Mouse (Mus musculus): ENCODE measurements around the gene Rab7b.
A peak's percentile ranks its signal among the peaks of the same experiment; 100 is the strongest.

Gene Rab7b

DNA sequence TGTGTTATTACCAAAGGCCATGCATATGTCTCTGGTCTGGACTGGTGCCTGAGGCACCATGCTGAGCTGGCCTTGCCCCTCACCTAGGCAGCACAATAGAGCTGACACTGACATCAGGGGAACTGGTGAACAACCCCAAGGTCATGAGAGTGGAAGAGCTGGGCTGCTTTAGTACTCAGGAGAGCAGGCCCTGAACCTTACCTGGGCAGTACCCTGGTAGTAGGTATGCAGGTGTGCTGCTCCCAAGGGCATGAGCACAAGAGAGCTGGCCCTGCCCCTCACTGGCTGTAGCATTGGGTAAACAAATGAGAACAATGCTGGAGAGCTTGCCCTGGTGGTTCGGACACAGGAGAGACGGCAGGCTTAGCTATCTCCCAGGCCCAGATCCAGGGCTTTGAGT lies 6.8 kb downstream of the Rab7b start:
- no peak for DNase-seq (ENCODE audit: low read depth, low spot score)

DNA sequence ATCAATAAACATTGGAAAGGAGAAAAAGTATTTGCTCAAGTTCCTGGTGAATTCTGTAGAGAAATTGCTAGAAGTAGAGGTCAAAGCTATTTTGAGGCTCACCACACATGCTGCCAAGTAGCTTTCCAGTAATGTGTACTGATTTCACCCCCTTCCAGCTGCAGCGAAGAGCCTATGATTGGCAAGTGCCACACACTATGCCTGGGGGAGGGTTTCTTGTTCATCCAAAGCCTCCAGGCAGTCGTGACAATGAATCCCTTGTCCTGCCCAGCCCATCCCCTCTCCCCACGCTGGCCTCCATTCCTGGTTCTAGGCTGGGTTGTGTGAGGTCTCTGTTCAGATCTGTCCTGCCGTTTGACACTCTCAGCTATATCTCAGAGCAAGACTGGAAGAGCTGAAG lies 7.8 kb downstream of the Rab7b start:
- no peak for DNase-seq (ENCODE audit: low read depth, low spot score)

DNA sequence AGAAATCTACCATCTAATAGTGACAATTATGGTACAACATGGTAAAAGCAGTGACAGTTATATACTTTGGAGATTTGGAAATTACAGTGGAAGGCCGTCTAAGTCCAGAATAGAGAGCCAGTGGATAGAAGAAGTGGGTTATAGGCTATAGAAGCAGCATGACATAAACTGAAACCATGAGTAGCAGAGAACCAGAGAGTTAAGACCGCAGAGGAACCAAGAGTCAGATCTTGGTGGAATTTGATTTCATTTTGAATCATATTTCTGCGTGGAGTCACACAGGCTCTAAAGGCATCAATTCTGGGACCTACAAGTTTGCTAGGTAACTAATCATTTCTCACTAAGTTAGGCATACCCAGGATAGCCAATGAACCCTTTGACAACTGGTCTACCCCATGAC lies 10.3 kb downstream of the Rab7b start:
- DNase-seq (ENCODE audit: low read depth, low spot score): no peak

DNA sequence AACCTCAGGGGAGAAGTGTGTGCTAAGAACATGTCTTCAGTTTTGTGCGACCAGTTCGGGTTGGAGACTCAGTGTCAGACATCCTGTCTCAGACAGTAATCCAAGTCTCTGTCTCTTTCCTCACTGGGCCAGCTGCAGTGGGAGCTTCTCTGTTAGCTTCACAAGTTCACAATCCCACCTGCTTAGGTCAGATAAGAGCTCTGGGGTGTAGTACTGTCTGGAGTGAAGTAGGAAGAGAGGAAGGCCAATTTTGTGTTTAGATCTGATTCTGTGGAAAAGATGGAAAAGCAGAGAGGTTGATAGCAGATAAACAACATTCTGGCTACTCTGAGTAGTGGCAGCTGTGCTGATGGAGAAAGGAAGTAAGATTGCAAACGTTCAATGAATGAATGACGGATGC lies 11.1 kb downstream of the Rab7b start:
- no peak for DNase-seq (ENCODE audit: low read depth, low spot score)

DNA sequence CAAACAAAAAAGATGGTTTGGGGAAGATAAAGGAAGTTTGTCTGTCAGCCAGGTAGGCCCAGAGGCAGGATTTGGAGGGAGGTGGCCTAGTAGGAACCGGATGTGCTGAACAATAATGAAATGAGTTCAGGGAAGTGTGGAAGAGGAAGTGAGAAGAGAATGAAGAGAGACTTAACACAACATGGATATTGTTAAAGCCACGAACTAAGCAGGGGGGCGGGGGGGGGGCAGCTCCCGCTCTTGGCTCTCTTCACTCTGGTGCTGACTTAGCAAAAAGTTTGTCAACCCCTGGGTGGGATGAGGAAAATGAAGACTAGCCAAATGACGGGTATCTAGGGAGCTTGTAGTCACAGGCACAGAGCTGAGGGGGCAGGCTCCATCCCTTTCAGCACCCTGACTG lies 12.0 kb downstream of the Rab7b start:
- DNase-seq (ENCODE audit: low read depth, low spot score): no peak

GRCm38 (mm10) chr1:131701391-131701790 lies 12.9 kb downstream of the Rab7b start:
- DNase-seq (ENCODE audit: low read depth, low spot score): no peak

DNA sequence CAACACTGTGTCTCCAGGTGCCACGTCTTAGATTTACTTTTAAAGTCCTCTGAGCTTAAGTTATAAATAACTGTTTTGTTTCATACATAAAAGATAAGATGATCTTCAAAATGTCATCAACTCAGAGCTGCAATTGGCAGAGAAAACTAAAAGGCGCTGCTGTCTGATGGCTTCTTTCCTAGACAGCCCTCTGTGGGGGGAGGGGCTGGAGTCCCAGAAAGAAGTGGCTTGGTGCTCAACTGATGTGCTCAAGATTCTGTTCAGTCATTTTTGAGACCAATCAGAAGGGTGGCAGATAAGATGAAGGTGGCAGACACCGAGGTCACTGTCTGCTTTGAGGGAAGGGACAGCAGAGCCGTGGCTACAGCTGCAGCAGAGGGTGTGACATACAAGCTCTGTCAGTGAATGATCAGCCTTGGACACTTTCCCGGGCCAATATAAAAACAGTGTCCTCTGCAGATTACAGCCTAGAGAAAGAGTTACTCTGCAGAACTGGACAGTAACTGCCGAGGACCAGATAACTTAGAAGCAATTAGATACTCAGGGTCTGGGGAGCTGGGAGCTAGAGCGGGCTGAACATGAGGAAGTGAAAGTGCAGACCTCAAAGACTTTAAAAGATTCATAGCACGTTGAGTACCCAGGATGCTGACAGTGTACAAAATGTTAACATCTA lies 13.7 kb downstream of the Rab7b start:
- DNase-seq (ENCODE audit: low read depth, low spot score): no peak

DNA sequence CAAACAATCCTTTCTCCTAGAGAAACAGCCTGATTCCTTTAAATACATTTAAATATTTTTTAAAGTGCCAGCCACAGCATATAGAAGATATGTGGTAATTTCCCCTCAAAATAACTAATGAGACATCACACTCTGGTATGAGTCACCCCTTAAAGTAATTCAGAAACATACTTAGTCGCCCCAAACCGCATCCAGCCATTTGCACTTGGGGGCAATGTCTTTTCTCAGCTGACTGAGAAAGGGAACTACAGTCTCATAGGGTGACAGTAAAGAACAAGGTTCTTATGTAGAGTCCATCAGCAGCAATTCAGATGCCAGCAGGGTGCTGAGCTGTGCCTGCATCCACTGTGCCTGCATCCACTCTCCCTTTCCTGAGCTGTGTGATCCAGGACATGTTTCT lies 15.0 kb downstream of the Rab7b start:
- no peak for DNase-seq (ENCODE audit: low read depth, low spot score)

DNA sequence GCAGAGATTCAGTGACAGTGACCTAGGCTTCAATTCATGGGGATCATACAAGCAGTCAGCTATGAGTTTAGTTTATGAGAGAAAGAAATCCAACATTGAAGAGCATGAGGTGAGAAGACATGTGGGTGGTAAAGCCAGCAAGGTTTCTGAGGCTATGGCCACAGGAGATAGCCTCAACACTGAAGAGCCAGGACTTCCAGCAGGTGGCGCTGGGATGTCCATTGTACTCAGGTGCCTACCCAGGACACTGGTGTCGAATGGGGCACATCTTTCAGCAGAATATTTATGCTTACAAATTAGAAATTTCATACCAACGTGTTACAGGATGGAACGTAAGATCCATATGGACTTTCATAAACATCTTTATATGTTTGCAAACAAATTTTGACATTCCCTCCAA lies 19.8 kb downstream of the Rab7b start:
- DNase-seq (ENCODE audit: low read depth, low spot score): peak; percentile 24

DNA sequence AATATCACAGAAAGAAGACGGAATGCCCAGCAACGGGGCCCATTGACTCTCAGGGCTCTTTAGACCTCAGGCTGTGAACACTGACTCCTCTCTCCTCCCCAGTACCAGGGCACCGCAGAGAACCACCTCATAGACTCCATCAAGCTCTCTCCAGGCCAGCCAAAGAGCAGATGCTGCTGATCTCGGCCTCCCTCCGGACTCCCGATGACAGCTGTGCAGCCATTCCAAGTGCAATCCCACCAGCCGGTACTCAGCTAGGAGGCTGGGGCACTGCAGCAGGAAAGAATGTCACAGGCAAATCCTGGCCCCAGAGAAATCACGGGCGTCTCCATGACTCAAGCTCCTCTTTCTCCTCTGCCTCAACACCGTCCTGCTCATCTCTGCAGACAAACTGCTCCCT lies 23.0 kb downstream of the Rab7b start:
- no peak for DNase-seq (ENCODE audit: low read depth, low spot score)

- peak; percentile 79 for DNase-seq (ENCODE audit: low read depth, low spot score)
Observed at GRCm38 (mm10) chr1:131712386-131712785, 23.9 kb downstream of the Rab7b start.

GRCm38 (mm10) chr1:131714388-131715337 lies 26.2 kb downstream of the Rab7b start:
- DNase-seq (ENCODE audit: low read depth, low spot score): no peak

DNA sequence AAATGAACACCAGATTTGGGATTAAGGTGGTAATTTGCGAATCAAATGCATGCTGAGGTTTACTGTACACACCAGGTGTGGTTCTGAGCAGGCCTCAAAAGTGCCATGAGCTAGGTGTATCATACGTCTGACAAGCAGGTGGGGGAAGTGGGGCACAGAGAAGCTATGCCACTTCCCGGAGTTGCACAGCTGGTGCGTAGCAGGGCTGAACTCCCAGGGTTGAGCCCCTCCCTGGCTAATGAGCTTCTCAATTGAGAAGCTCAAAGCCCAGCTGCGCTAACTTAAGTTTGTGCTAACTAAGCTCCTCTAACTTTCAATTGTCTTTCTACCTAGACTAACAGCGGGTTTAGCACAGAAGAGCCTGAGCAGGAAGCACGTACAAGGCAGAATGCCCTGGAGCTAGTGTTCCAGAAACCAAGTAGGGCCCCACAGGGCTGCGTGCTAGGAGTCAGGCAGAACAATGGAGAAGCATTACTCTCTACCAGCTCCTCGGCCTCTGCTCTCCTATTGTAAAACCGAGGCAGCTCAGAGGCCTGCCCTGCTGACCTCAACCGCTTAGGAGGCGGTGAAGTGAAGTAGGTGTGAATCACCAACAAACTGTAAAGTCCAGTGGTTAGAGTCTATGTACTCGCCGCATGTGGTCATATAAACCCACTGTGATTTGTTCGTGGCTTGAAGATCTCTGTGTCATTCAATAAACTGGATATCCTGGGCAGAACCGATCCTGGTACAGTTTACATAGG lies 30.6 kb downstream of the Rab7b start:
- DNase-seq (ENCODE audit: low read depth, low spot score): no peak

DNA sequence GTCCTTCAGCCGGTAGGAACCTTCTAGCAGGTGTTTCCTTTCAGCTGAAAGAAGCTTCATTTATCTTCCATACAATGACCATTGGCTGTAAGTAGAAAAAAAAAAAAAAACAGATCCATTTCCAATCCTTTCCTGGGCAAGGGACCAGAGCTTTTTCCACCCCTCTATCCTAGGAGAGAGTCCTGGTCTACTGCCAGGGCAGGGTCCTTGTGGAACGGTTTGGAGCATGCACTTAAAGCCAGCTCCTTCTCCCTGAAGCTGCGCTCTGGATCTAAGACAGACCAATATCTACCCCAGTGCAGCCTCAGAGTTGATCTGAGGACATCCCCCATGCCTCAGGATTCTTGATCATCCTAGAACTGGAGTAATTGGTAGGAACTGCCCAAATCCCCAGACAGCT lies 33.5 kb downstream of the Rab7b start:
- DNase-seq (ENCODE audit: low read depth, low spot score): no peak

DNA sequence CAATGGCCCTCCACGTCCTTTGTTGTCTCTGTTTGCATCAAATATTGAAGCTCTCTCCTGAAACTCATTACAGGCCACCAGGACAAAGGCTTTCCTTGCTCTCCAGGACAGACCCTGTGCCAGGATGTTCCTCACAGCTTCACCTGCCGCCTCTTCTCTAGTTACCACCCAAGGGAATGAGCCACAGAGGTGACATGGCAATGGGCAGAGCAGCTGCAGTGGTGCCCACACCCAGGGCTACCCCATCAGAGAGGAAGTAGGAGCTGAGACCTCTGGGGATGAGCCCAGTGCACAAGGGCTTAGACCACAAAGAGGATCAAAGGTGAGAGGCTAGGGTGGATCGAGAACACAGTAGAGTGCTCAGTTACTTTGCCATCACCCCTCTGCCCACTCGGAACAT lies 35.1 kb downstream of the Rab7b start:
- no peak for DNase-seq (ENCODE audit: low read depth, low spot score)

DNA sequence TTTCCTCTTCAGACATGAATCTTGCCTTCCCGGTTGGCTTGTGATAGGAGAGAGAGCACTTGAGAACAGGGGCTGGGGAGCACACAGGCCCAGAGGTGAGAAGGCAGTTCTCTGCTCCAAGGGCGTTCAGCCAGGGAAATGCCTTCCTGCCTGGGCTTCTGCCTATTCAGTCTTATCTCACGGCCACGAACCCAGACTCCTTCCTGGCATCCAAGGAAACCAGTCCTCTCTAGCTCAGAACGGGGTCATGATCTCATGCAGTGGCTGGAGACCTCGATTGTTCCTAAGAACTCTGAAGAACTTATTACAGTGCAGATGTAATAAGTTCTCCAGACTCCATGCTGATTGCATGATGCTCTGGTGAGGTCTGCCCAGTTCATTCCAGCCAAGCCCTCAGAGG lies 38.1 kb downstream of the Rab7b start:
- no peak for DNase-seq (ENCODE audit: low read depth, low spot score)

DNA sequence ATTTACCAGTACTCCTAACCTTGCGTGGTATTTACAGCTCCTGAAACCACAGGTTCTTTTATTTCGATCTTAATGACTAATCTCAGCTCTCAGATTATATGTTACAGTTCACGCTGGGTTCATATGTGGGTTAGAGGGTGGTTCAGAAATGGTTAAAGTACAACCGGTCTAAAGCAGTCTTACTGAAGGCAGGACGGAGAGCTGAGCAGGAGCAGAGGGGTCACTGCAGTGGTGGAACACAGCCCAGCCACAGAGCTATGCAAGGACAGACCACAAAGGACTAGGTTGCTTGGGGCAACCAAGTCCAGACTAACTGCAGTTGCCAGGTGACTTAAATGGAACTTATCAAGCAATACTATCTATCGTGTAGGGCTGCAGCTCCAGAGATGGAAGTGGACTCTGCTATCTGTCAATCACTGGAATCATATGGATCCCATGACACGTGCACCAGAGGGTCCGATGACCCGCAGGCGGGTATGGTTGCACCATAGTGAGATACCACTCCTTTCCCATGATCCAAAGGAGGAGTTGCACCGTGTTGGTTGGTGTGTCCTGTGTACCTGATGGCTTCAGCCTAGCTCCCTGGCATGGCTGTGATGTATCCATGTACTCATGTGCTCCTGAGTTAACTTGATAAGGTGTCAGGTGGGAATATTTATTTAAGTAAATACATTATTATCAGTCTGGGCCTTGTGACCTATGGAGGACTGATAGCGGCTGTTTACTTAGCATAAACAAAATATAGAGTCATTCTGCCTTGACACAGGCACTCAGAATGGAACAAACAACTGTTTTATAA lies 42.3 kb downstream of the Rab7b start:
- DNase-seq (ENCODE audit: low read depth, low spot score): no peak

DNA sequence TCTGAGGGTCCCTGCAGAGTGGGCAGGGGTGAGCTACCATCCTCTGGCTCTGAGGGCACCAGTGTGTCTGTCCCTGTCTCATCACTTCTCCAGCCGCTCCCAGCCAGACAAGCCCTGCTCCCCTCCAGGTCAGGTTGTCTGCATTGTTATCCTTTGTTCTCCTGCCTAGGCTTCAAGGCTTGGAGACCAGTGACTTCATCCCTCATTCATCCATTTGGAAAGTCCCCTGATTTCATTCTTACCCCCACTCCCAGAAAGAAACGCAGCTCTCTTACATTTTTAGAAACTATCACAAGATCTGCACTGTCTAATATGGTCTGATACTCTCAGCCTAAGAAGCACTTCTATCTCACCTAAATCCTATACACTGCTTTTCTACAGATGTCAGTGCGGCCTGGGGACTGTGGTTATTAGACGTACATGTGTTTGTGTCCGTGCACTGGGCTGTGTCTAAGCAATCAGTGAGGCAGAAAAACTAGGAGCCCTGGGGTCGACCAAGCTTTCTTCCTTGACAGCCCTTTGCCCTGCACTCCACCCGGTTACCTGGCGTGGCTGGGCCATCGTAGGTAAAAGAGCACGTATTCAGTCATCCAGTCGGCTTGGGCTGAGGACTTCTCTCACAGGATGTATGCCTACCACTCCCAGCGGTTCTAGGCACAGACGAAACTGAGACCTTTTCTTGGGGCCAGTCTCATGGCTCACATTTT lies 45.1 kb downstream of the Rab7b start:
- no peak for DNase-seq (ENCODE audit: low read depth, low spot score)

GRCm38 (mm10) chr1:131734657-131735273 lies 46.3 kb downstream of the Rab7b start:
- no peak for DNase-seq (ENCODE audit: low read depth, low spot score)

GRCm38 (mm10) chr1:131736494-131736893 lies 48.0 kb downstream of the Rab7b start:
- DNase-seq (ENCODE audit: low read depth, low spot score): no peak
